8 mouse cellular contexts compared by ENCODE assay signal in the genomic region with DNA sequence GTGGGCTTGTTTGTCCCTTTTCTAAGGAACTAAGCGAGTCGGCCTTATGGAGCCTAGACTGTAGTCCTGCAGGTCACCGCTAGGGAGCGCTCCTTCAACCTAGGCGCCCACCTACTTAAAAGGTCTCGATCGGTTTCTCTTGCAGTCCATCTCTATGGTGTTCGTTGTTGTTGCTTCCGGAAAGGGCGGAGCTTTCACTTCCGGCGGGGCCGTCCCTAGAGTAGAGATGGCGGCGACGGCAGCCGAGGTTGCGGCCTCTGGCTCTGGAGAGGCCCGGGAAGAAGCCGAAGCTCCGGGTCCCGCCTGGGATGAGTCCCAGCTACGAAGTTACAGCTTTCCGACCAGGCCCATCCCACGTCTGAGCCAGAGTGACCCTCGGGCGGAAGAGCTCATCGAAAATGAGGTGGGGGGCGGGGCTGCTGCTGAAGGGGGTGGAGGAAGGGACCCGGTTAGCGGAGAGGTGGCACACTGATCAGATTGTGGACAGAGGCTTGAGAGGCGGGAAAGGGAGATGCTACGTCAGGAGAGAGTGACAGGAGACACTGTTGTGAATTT. TPM values are rescaled to one million over a fixed set of nuclear protein-coding genes. Genes with fewer than 3 reads are reported as not detected.
DNase-seq lines count a peak whose midpoint lies in the region; ATAC-seq lines count a peak whose summit lies in the region.

Hif1an (plus strand) TSS at position 199 of the 555 bp plus-strand sequence.

- H3K27ac ChIP-seq in heart, embryonic 14.5 days (replicated peaks in 1 of 2; ENCODE audit: control insufficient read depth in 1 of 2, insufficient read depth in 1 of 2, low read depth in 2 of 2, low read length in 2 of 2) = peak within 1 kb of the TSS; percentile 70 to 80; a peak in 3 of 4 replicates
- peak within 1 kb of the TSS; percentile 77 for H3K27ac ChIP-seq in liver, embryonic 13.5 days
- peak within 1 kb of the TSS; percentile 66; the same call in 1 of the 2 replicates for H3K27ac ChIP-seq in stomach, embryonic 16.5 days (ENCODE audit: low read length)

- 0 out of 2 replicates have a peak, but pooled peaks cover 3% of the 10 kb centered on the region for H3K27me3 ChIP-seq in heart, embryonic 14.5 days (ENCODE audit: control insufficient read depth, insufficient read depth, low read length)
- H3K27me3 ChIP-seq in liver, embryonic 13.5 days = peaks cover 9% of the 10 kb centered on the region
- H3K27me3 ChIP-seq in stomach, embryonic 16.5 days (ENCODE audit: control insufficient read depth, insufficient read depth, low read length) = no peaks in the 10 kb centered on the region

- H3K36me3 ChIP-seq in heart, embryonic 14.5 days (ENCODE audit: control insufficient read depth, insufficient read depth, low read length) = peaks cover 34% of the 10 kb centered on the region
- peaks cover 37% of the 10 kb centered on the region for H3K36me3 ChIP-seq in liver, embryonic 13.5 days
- H3K36me3 ChIP-seq in stomach, embryonic 16.5 days (ENCODE audit: control insufficient read depth, insufficient read depth, low read length) = no peaks in the 10 kb centered on the region; the same call in 1 of the 2 replicates

- H3K4me3 ChIP-seq in heart, embryonic 14.5 days (ENCODE audit: control insufficient read depth in 1 of 2, insufficient read depth in 1 of 2, low read depth in 1 of 2, low read length in 2 of 2) = peak within 1 kb of the TSS; percentile 70 to 99
- peak within 1 kb of the TSS; percentile 78 for H3K4me3 ChIP-seq in liver, embryonic 13.5 days (replicated peaks)
- peak within 1 kb of the TSS; percentile 65 for H3K4me3 ChIP-seq in stomach, embryonic 16.5 days (replicated peaks; ENCODE audit: low read length)

- under 1% methylated on average over 33 of the region's 33 CpGs for WGBS in heart, embryonic 14.5 days
- WGBS in liver, embryonic 13.5 days (ENCODE audit: insufficient replicate concordance) = under 1% methylated on average over 33 of the region's 33 CpGs
- under 1% methylated on average over 33 of the region's 33 CpGs for WGBS in stomach, embryonic 16.5 days

- H3K9ac ChIP-seq in heart, embryonic 14.5 days (ENCODE audit: low read length) = peak within 1 kb of the TSS; percentile 80
- H3K9ac ChIP-seq in liver, embryonic 13.5 days = peak within 1 kb of the TSS; percentile 80
- H3K9ac ChIP-seq in stomach, embryonic 16.5 days (ENCODE audit: low read length) = peak within 1 kb of the TSS; percentile 79

- ATAC-seq in CD4-positive, CD25-positive, alpha-beta regulatory T cell, adult 4 months = peak; percentile 100
- ATAC-seq in heart, embryonic 14.5 days (ENCODE audit: insufficient number of reproducible peaks, insufficient read depth, low FRiP score, low read depth) = peak; percentile 95
- ATAC-seq in liver, embryonic 13.5 days (ENCODE audit: low read depth) = peak; percentile 98
- peak; percentile 96 for ATAC-seq in stomach, embryonic 16.5 days (ENCODE audit: insufficient read depth, low FRiP score)

- DNase-seq in c-Kit-negative CD71-positive TER-119-positive erythroid progenitor cells, embryonic 14.5 days (ENCODE audit: low read depth, low spot score) = peak; percentile 95
- DNase-seq in fibroblast of lung, adult 2 months (ENCODE audit: low read depth) = peak; percentile 90
- peak; percentile 96 for DNase-seq in kidney, postnatal 14 days
- peak; percentile 91 for DNase-seq in liver, embryonic 13.5 days
- DNase-seq in neural tube, embryonic 10.5 days (ENCODE audit: extremely low spot score, low spot score) = peak; percentile 96

- peaks cover 7 to 14% of the 10 kb centered on the region in 2 experiments for H3K4me1 ChIP-seq in heart, embryonic 14.5 days (ENCODE audit: control insufficient read depth in 2 of 2, insufficient read depth in 2 of 2, low read length in 2 of 2)
- peaks cover 21% of the 10 kb centered on the region for H3K4me1 ChIP-seq in liver, embryonic 13.5 days (replicated peaks)
- H3K4me1 ChIP-seq in stomach, embryonic 16.5 days (ENCODE audit: control insufficient read depth, insufficient read depth, low read length) = peaks cover 10% of the 10 kb centered on the region

- peak within 1 kb of the TSS; percentile 76 for H3K4me2 ChIP-seq in heart, embryonic 14.5 days (ENCODE audit: low read length)
- peak within 1 kb of the TSS; percentile 84 for H3K4me2 ChIP-seq in liver, embryonic 13.5 days
- H3K4me2 ChIP-seq in stomach, embryonic 16.5 days (ENCODE audit: low read depth, low read length) = peak within 1 kb of the TSS; percentile 68

- no peaks in the 10 kb centered on the region for H3K9me3 ChIP-seq in heart, embryonic 14.5 days (ENCODE audit: control insufficient read depth, low read length)
- no peaks in the 10 kb centered on the region for H3K9me3 ChIP-seq in liver, embryonic 13.5 days (replicated peaks)
- H3K9me3 ChIP-seq in stomach, embryonic 16.5 days (replicated peaks; ENCODE audit: control insufficient read depth, low read length) = no peaks in the 10 kb centered on the region

RNA-seq across cellular contexts. Expression of gene Hif1an, which starts in this region (rescaled TPM):
- 10 to 100 TPM; 16.5 to 26.2 TPM for polyA plus RNA-seq in CD4-positive, CD25-positive, alpha-beta regulatory T cell, adult 4 months (2017; shearing (Covaris generic))
- 21.0 and 21.9 TPM in 2 replicates for polyA plus RNA-seq in heart, embryonic 14.5 days (2014; fragmentation: Nextera tagmentation; extraction: Ambion mirVana)
- 10.6 and 13.3 TPM in 2 replicates for polyA plus RNA-seq in liver, embryonic 13.5 days (2015; fragmentation: Nextera tagmentation; extraction: Ambion mirVana)
- polyA plus RNA-seq in stomach, embryonic 16.5 days (2015; fragmentation: Nextera tagmentation; extraction: Ambion mirVana) = 30.7 and 32.1 TPM in 2 replicates

Comparison
In these comparisons a context has a peak if more than half of its experiments do, and no peak if none do; other contexts are left out.
1. Peak in every context shown above with its lines: DNase-seq, ATAC-seq, H3K4me3 ChIP-seq and H3K27ac ChIP-seq.